Mouse (Mus musculus) bone marrow macrophage, adult 2 months (primary cell): ENCODE measurements around the gene Mpped2.

Experiments used
- CTCF ChIP-seq: IDR thresholded peaks from 2 replicates; pipeline ENCODE4 v1.5.1; 2012; ENCODE audit warnings: low read depth, mild to moderate bottlenecking, low read length, moderate library complexity
- POLR2A ChIP-seq: IDR thresholded peaks from 2 replicates; pipeline ENCODE4 v1.6.1; 2012; ENCODE audit warnings: mild to moderate bottlenecking, low read depth, low read length, borderline replicate concordance

DNA sequence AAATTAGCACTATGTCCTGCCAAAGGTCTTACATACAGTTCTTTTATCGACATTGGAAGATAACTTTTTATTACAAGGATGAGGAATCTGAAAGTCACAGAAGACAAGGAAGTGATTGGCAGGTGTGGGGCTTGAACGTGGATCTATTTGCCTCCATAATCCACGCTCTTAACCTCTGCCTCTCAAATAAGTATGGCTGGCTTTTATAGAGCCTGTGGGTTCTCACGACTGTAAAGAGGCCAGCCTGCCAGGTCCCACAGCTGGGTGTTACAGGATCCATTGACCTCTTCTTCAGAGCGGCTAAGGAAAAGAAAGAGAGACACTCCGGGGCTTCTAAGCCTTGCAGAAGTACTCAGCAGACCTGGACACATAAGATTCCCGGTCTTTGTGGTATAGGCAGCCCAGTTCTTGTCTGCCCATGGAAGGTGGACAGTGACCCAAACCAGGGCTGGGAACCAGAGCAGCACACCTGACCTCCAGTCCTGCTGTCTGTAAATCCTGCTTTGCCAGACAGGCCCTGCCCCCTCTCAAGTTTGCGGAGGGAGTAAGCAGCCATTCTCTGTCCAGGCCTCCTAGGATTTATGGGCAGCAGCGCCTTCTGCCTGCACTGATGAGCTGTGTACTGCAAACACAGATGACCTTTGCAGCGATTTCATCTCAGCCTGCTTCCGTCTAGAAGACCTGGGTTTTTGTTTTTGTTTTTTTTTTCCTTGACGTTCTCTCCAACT is 162.7 kb downstream of the Mpped2 start:
- TF ChIP-seq CTCF: no peak
- no peak for TF ChIP-seq POLR2A
